Mouse (Mus musculus): Measurements from ENCODE around the gene Atp8b5.

DNA sequence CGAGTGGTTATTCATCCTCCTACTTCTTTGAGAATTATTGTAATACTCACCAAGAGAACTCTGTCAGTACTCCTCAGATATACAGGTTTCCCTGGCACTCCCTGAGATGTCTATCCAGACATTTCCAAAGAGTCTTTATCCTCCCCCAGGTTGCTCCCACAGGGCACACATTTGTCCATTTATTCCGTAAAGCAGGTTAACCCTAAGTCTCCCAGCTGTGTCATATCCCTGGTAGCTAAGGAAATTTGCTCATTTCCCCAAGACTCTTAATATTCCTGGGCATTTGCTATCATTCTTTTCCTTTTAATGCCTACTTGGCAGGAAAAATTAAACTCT is 332 bp downstream of the Atp8b5 start:
- no peak for TF ChIP-seq CTCF (IDR thresholded peaks at IDR 0.05)
- TF ChIP-seq EP300 (IDR thresholded peaks at IDR 0.05), result no peak
